Mouse (Mus musculus) lung, postnatal 36 days (tissue): ENCODE data around the gene Map3k3.
A peak's percentile ranks its signal among the peaks of the same experiment; 100 is the strongest.

Experiments used
- DNase-seq: peaks from one replicate; pipeline ENCODE4 v3.0.0; 2022; ENCODE audit warnings: mixed read lengths

Gene Map3k3

GRCm38 (mm10) chr11:106083708-106084701 is at the start of gene Map3k3:
Gene Map3k3, plus strand, starts transcription at chr11:106084613.
- peak; percentile 100 for DNase-seq

GRCm38 (mm10) chr11:106034986-106035385 is 49.4 kb upstream of the Map3k3 start:
- no peak for DNase-seq

GRCm38 (mm10) chr11:106036548-106037417 is 47.6 kb upstream of the Map3k3 start, which contains the start of gene Dcaf7:
Gene Dcaf7, plus strand, starts transcription at chr11:106036872.
- peak; percentile 98 for DNase-seq

GRCm38 (mm10) chr11:106037418-106037751 is 47.0 kb upstream of the Map3k3 start:
- DNase-seq = peak; percentile 13

GRCm38 (mm10) chr11:106044349-106044748 is 40.1 kb upstream of the Map3k3 start:
- DNase-seq = no peak

GRCm38 (mm10) chr11:106045256-106045655 is 39.2 kb upstream of the Map3k3 start:
- DNase-seq = no peak

GRCm38 (mm10) chr11:106045780-106046179 is 38.6 kb upstream of the Map3k3 start:
- DNase-seq = no peak

- no peak for DNase-seq
Measured at GRCm38 (mm10) chr11:106046584-106046983, 37.8 kb upstream of the Map3k3 start.

GRCm38 (mm10) chr11:106053921-106054320 is 30.5 kb upstream of the Map3k3 start:
- no peak for DNase-seq

- no peak for DNase-seq
Measured at GRCm38 (mm10) chr11:106054600-106054999, 29.8 kb upstream of the Map3k3 start.

GRCm38 (mm10) chr11:106055341-106055740 is 29.1 kb upstream of the Map3k3 start:
- no peak for DNase-seq

GRCm38 (mm10) chr11:106056819-106057491 is 27.5 kb upstream of the Map3k3 start:
- DNase-seq = no peak

- no peak for DNase-seq
Measured at GRCm38 (mm10) chr11:106058020-106058419, 26.4 kb upstream of the Map3k3 start.

- DNase-seq = no peak
Measured at GRCm38 (mm10) chr11:106060549-106060948, 23.9 kb upstream of the Map3k3 start.

GRCm38 (mm10) chr11:106061311-106061710 is 23.1 kb upstream of the Map3k3 start:
- no peak for DNase-seq

- DNase-seq = no peak
Measured at GRCm38 (mm10) chr11:106063756-106064155, 20.7 kb upstream of the Map3k3 start.

GRCm38 (mm10) chr11:106065073-106065922 is 19.1 kb upstream of the Map3k3 start:
- no peak for DNase-seq

GRCm38 (mm10) chr11:106065923-106066571 is 18.4 kb upstream of the Map3k3 start, which contains the start of gene Taco1:
Gene Taco1, plus strand, starts transcription at chr11:106066061.
- DNase-seq = peak; percentile 98

GRCm38 (mm10) chr11:106066616-106067015 is 17.8 kb upstream of the Map3k3 start:
- DNase-seq = peak; percentile 14

- no peak for DNase-seq
Measured at GRCm38 (mm10) chr11:106073774-106074173, 10.6 kb upstream of the Map3k3 start.

GRCm38 (mm10) chr11:106076321-106076720 is 8.1 kb upstream of the Map3k3 start:
- peak; percentile 86 for DNase-seq
